ENCODE assay signal across 8 mouse cellular contexts in genomic region chr1:69688118-69688517, GRCm38 (mm10). TPM values are rescaled to one million over a fixed set of nuclear protein-coding genes. Genes with fewer than 3 reads are reported as not detected.
DNase-seq lines count a peak whose midpoint lies in the region; ATAC-seq and TF ChIP-seq lines count a peak whose summit lies in the region.

No protein-coding gene starts in this region.

- intact Hi-C loops in heart, postnatal 14 days (cut with DNase I) = loop anchor here (5.0 kb wide), 1 partner anchor 446 kb away; no protein-coding TSS in a partner anchor

- H3K4me3 ChIP-seq in bone marrow macrophage, adult 2 months (ENCODE audit: insufficient read depth, low read length) = peak overlapping the region; percentile 17; the same call in 1 of the 2 replicates
- H3K4me3 ChIP-seq in heart, embryonic 16.5 days (ENCODE audit: low read length) = peak overlapping the region; percentile 93
- peak overlapping the region; percentile 80 for H3K4me3 ChIP-seq in liver, postnatal 0 days (ENCODE audit: low read depth, low read length)

- no peaks in the 10 kb centered on the region for H3K9me3 ChIP-seq in heart, embryonic 16.5 days (replicated peaks; ENCODE audit: control insufficient read depth, low read length)
- no peaks in the 10 kb centered on the region for H3K9me3 ChIP-seq in liver, postnatal 0 days (ENCODE audit: low read length)

- TF ChIP-seq CTCF in bone marrow macrophage, adult 2 months (IDR thresholded peaks at IDR 0.05; ENCODE audit: low read depth, low read length) = no peak
- TF ChIP-seq CTCF in liver, postnatal 0 days (IDR thresholded peaks at IDR 0.05; ENCODE audit: low read depth) = no peak

- peak overlapping the region; percentile 85 for H3K4me2 ChIP-seq in heart, embryonic 16.5 days (ENCODE audit: low read depth, low read length)
- H3K4me2 ChIP-seq in liver, postnatal 0 days (ENCODE audit: low read depth, low read length) = peak overlapping the region; percentile 90

- no peak for TF ChIP-seq EP300 in liver, postnatal 0 days (IDR thresholded peaks at IDR 0.05; ENCODE audit: low read depth)

- H3K9ac ChIP-seq in heart, embryonic 16.5 days (ENCODE audit: low read length) = peak overlapping the region; percentile 92
- H3K9ac ChIP-seq in liver, postnatal 0 days (replicated peaks) = peak overlapping the region; percentile 66; the same call in 1 of the 2 replicates

- DNase-seq in heart, adult 18-20 months = peak; percentile 16 to 46
- no peak for DNase-seq in heart, postnatal 14 days
- no peak for DNase-seq in liver, postnatal 0 days
- no peak for DNase-seq in cerebellum, adult 8-10 months
- no peak for DNase-seq in layer of hippocampus, adult 9-10 months (ENCODE audit: low spot score)
- no peak for DNase-seq in thymus, postnatal 10 days (ENCODE audit: low spot score in 2 of 2)

- no peak for ATAC-seq in heart, embryonic 16.5 days (replicated peaks; ENCODE audit: extremely low read depth, insufficient read depth, low FRiP score)
- ATAC-seq in liver, postnatal 0 days = no peak

- TF ChIP-seq POLR2A in bone marrow macrophage, adult 2 months (IDR thresholded peaks at IDR 0.05; ENCODE audit: borderline replicate concordance, low read depth, low read length) = no peak

- H3K36me3 ChIP-seq in heart, embryonic 16.5 days (ENCODE audit: control insufficient read depth, insufficient read depth) = no peaks in the 10 kb centered on the region
- H3K36me3 ChIP-seq in liver, postnatal 0 days (replicated peaks; ENCODE audit: insufficient read depth, low read length) = no peaks in the 10 kb centered on the region

- no peaks in the 10 kb centered on the region for H3K27me3 ChIP-seq in heart, embryonic 16.5 days (ENCODE audit: control insufficient read depth, insufficient read depth, low read length)
- H3K27me3 ChIP-seq in liver, postnatal 0 days (ENCODE audit: insufficient read depth, low read length) = no peaks in the 10 kb centered on the region

- no peak overlapping the region for H3K27ac ChIP-seq in bone marrow macrophage, adult 2 months (ENCODE audit: insufficient read depth, low read depth, low read length)
- peak overlapping the region; percentile 4; the same call in 1 of the 2 replicates for H3K27ac ChIP-seq in heart, embryonic 16.5 days (ENCODE audit: low read length)
- no peak overlapping the region for H3K27ac ChIP-seq in liver, postnatal 0 days (ENCODE audit: low read depth)

- no peaks in the 10 kb centered on the region for H3K4me1 ChIP-seq in bone marrow macrophage, adult 2 months (ENCODE audit: control insufficient read depth, insufficient read depth, low read length)
- peaks cover 5% of the 10 kb centered on the region; the same call in 1 of the 2 replicates for H3K4me1 ChIP-seq in heart, embryonic 16.5 days (ENCODE audit: control insufficient read depth, insufficient read depth, low read length)
- peaks cover 11% of the 10 kb centered on the region for H3K4me1 ChIP-seq in liver, postnatal 0 days (ENCODE audit: insufficient read depth)

- WGBS in heart, embryonic 16.5 days = 3% methylated on average over 4 of the region's 4 CpGs
- 13% methylated on average over 4 of the region's 4 CpGs for WGBS in liver, postnatal 0 days (ENCODE audit: insufficient replicate concordance)

RNA-seq across cellular contexts. Expression of gene Ikzf2, which starts 1.1 kb away (rescaled TPM):
- 1 to 10 TPM; 6.3 to 6.8 TPM for total RNA-seq in heart, adult 18-20 months (2021)
- total RNA-seq in heart, postnatal 14 days (2021) = 1 to 10 TPM; 5.7 to 5.9 TPM
- polyA plus RNA-seq in bone marrow macrophage, adult 2 months (2012; ENCODE audit: insufficient read depth, insufficient read length, missing spikeins) = 1.7 and 1.8 TPM in 2 replicates
- polyA plus RNA-seq in heart, embryonic 16.5 days (2015; fragmentation: Nextera tagmentation; extraction: Ambion mirVana) = 3.1 and 4.6 TPM in 2 replicates
- 0.33 and 0.56 TPM in 2 replicates for polyA plus RNA-seq in liver, postnatal 0 days (2015; fragmentation: Nextera tagmentation; extraction: Ambion mirVana)

Comparison
In these comparisons a context has a peak if more than half of its experiments do, and no peak if none do; other contexts are left out.
1. DNase-seq: peak in heart, adult 18-20 months (2 of 2); none in heart, postnatal 14 days (0 of 2), liver, postnatal 0 days (single experiment), cerebellum, adult 8-10 months (single experiment), layer of hippocampus, adult 9-10 months (single experiment) and thymus, postnatal 10 days (0 of 2).
2. H3K4me3 ChIP-seq: peak in every context shown above with its lines; median percentile 93 in heart, embryonic 16.5 days; 80 in liver, postnatal 0 days; 17 in bone marrow macrophage, adult 2 months.